Mouse (Mus musculus): Measurements from ENCODE around the gene Tmod2.

DNA sequence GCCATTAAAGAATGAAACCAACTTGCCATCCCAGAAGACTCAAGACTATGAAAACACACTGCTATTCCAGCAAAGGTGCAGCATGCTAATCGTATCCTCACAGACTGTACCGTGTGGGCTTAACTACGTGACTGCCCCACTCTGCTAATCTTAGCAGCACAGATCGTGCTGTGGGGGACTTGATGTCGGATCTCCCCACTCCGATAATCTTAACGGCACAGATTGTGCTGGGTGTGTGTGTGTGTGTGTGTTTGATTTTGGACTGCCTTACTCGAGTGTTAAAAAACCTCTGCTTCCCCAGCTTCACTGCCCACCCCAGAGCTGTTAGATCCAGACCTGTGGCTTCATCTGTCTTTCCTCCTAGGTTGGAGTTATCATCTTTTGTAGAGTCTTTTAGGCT is 49.8 kb upstream of the Tmod2 start:
- TF ChIP-seq HCFC1 (IDR thresholded peaks at IDR 0.05; ENCODE audit: borderline replicate concordance, insufficient read depth, low read length) (no peak), MAFK (IDR thresholded peaks at IDR 0.05; ENCODE audit: insufficient read depth, low read depth, low read length) (no peak), ZNF384 (IDR thresholded peaks at IDR 0.05; ENCODE audit: low read depth, low read length) (no peak), CHD2 (IDR thresholded peaks at IDR 0.05; ENCODE audit: low read depth, low read length) (no peak), ZC3H11A (IDR thresholded peaks at IDR 0.05; ENCODE audit: borderline replicate concordance, low read depth, low read length) (no peak)

All from ES-E14 (cell line).